Mouse (Mus musculus): ENCODE results near the gene Dpysl4. TPM values are rescaled to one million over a fixed set of nuclear protein-coding genes. Genes with fewer than 3 reads are reported as not detected.
A peak's percentile ranks its signal among the peaks of the same experiment; 100 is the strongest.

Dpysl4 gene
- polyA plus RNA-seq, 1 experiment: 195 TPM

GRCm38 (mm10) chr7:139100531-139101095 is 14.8 kb downstream of the Dpysl4 start:
- DNase-seq (ENCODE audit: low read depth): no peak

DNA sequence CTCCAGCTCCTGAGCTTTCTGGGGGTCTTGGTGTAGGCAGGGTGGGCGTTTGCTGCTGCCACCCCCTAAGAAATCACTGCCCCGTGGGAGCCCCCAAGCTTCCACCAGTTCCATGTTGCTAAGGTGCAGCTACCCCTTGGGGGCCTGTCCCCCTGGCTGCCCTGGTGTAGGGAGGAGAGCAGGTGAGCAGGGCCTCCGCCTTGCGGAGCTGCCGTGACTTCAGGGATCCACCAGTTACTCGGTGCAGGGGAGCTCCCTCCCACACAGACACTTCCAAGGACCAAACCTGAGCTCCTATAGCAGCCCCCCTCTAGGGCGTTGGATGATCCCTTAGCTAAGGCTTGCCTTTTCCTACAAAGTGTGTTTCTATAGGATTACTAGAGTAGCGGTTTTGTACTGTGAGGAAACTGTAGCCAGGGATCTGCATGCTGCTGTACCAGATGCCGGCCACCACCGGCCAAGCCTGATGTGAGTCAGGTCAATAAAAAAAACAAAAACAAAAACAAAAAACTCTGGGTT is 15.5 kb downstream of the Dpysl4 start:
- DNase-seq (ENCODE audit: low read depth): no peak
- no peak for TF ChIP-seq POLR2A (IDR thresholded peaks at IDR 0.05; ENCODE audit: borderline replicate concordance, extremely low read depth, insufficient read depth, insufficient read length, poor library complexity, severe bottlenecking)
- TF ChIP-seq CTCF (IDR thresholded peaks at IDR 0.05; ENCODE audit: borderline replicate concordance, extremely low read depth, insufficient read depth, insufficient read length): no peak

More at GRCm38 (mm10) chr7:139100531-139101095, 14.8 kb downstream of the Dpysl4 start:
- TF ChIP-seq POLR2A (IDR thresholded peaks at IDR 0.05; ENCODE audit: borderline replicate concordance, extremely low read depth, insufficient read depth, insufficient read length, poor library complexity, severe bottlenecking) (no peak), CTCF (IDR thresholded peaks at IDR 0.05; ENCODE audit: borderline replicate concordance, extremely low read depth, insufficient read depth, insufficient read length) (no peak)

DNA sequence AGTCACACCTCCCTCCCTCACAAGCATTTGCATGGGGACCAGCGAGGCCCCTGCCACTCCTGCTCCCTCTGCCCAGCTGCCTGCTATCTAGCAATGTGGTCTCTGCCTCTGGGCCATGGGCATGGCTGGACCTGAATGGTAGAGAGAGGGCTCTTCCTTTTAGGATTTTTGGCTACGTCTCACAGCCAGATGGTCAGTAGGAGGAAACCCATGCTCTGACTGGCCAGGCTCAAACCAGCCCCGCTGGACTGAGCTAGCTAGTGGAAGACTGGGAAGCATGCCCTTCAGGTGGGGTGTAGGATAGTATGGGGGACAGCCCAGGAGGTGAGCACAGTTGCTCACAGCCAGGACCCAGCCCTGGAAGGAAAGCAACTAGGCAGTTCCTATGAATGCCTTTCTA is 16.0 kb downstream of the Dpysl4 start:
- TF ChIP-seq CTCF (IDR thresholded peaks at IDR 0.05; ENCODE audit: borderline replicate concordance, extremely low read depth, insufficient read depth, insufficient read length) (no peak), POLR2A (IDR thresholded peaks at IDR 0.05; ENCODE audit: borderline replicate concordance, extremely low read depth, insufficient read depth, insufficient read length, poor library complexity, severe bottlenecking) (no peak)
- DNase-seq (ENCODE audit: low read depth): no peak

DNA sequence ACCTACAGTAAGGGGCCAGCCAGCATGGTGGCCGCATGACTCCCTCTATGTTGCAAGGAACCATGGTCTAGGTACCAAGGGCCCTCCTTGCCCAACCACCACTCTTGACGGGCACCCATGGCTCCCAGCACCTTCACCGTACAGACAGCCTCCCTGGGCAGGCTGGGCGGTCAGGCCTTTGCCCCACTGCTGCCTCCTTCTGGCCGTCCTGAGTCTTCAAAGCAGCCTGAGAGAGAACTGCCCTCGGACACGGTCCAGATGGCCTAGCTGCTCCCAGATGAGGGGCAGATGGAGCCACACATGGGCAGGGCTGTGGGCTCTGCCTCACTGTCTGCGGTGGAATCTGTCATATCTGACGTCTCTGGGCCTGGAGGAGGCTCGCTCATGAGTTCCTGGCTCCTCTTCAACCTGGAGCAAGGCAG is 18.2 kb downstream of the Dpysl4 start:
- peak; percentile 36 for DNase-seq (ENCODE audit: low read depth)

DNA sequence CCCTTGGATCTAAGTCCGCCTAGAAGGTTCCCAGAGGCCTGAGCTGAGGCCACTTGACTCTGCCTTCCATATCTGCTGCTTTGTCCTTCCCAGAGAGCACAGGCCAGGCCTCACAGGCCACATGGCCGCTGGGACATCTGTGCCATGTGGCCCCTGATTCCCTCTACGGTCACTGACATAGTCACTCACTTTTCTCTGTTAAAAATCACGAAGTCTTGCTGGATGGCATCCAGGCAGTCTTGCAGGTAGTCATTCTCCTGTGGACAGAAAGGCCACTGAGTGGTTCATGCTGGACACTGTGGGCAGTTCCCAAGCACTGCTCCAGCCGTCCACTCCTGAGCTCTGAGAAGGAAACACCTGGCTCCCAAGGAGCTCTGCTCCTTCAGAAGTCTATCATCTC is 19.3 kb downstream of the Dpysl4 start:
- DNase-seq (ENCODE audit: low read depth): no peak
- TF ChIP-seq CTCF (IDR thresholded peaks at IDR 0.05; ENCODE audit: borderline replicate concordance, extremely low read depth, insufficient read depth, insufficient read length) (no peak), POLR2A (IDR thresholded peaks at IDR 0.05; ENCODE audit: borderline replicate concordance, extremely low read depth, insufficient read depth, insufficient read length, poor library complexity, severe bottlenecking) (no peak)

More for the DNA sequence above, 18.2 kb downstream of the Dpysl4 start:
- TF ChIP-seq POLR2A (IDR thresholded peaks at IDR 0.05; ENCODE audit: borderline replicate concordance, extremely low read depth, insufficient read depth, insufficient read length, poor library complexity, severe bottlenecking) (no peak), CTCF (IDR thresholded peaks at IDR 0.05; ENCODE audit: borderline replicate concordance, extremely low read depth, insufficient read depth, insufficient read length) (peak; percentile 39; the same call in 1 of the 2 replicates)

GRCm38 (mm10) chr7:139105705-139106104 is 19.9 kb downstream of the Dpysl4 start:
- TF ChIP-seq POLR2A (IDR thresholded peaks at IDR 0.05; ENCODE audit: borderline replicate concordance, extremely low read depth, insufficient read depth, insufficient read length, poor library complexity, severe bottlenecking) (no peak), CTCF (IDR thresholded peaks at IDR 0.05; ENCODE audit: borderline replicate concordance, extremely low read depth, insufficient read depth, insufficient read length) (no peak)
- no peak for DNase-seq (ENCODE audit: low read depth)

DNA sequence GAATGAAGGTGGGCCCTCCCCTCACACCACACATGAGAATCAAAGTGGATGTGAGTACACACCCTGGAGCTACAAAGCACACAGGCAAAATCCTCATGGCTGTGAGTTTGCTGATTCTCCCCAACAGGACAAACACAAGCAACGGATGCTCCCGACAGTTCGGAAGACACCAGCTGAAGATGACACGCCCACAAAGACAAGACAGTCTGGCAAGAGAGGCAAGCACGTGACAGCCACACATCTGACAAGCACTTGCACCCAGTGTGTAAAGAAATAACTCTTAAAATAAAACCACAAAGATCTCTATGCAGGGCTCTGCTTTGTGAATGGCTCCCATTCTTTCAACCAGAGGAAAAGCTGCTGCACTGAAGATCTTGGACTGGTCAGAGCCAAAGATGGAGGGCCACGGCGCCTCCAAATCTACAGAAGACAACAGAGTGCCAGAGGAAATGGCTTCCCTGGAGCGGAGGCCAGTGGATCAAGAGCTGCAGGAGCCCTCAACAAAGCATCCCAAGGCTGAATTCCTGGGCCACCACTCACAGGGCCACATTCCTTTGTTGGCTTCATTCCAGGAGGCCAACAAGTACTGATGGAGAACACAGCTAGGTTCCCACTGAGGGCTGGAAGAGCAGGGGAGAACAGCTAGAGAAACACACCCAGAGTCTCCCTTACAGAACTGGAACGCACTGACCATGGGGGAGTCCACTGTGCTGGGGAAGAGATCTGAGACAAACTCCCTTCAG is 22.3 kb downstream of the Dpysl4 start:
- DNase-seq (ENCODE audit: low read depth): no peak

DNA sequence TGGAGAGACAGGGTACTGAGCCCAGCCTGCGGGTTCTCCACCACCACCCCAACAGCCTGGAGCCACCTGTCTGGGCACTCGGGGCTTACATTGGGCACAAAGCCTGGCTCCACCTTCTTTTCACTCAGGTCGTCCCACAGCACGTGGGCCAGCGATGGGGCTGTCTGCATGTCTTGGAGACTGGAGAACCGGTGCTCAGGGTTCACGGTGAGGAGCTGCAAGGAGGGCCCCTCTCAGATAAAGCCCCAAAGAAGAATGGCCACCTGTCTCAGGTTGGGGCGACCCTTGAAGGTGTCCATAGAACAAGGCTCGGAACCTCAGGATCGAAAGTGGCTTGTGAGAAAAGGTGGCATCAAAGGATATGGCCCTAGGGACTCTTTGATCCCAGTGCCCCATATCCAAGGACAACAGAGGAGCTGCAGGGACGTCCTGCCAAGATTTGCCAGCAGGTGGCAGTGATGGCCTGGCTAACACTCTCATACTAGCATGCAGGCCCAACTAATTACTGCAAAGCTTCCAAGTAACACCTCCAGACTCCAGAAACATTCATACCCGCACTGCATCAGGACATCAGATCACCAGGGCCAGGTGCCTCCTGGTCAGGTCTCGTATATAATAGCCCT is 33.5 kb downstream of the Dpysl4 start:
- DNase-seq (ENCODE audit: low read depth): peak; percentile 90
- TF ChIP-seq CTCF (IDR thresholded peaks at IDR 0.05; ENCODE audit: borderline replicate concordance, extremely low read depth, insufficient read depth, insufficient read length) (peak; percentile 95), POLR2A (IDR thresholded peaks at IDR 0.05; ENCODE audit: borderline replicate concordance, extremely low read depth, insufficient read depth, insufficient read length, poor library complexity, severe bottlenecking) (no peak)

More for the DNA sequence above, 22.3 kb downstream of the Dpysl4 start:
- TF ChIP-seq CTCF (IDR thresholded peaks at IDR 0.05; ENCODE audit: borderline replicate concordance, extremely low read depth, insufficient read depth, insufficient read length): no peak
- no peak for TF ChIP-seq POLR2A (IDR thresholded peaks at IDR 0.05; ENCODE audit: borderline replicate concordance, extremely low read depth, insufficient read depth, insufficient read length, poor library complexity, severe bottlenecking)

- no peak for DNase-seq (ENCODE audit: low read depth)
- TF ChIP-seq CTCF (IDR thresholded peaks at IDR 0.05; ENCODE audit: borderline replicate concordance, extremely low read depth, insufficient read depth, insufficient read length) (no peak), POLR2A (IDR thresholded peaks at IDR 0.05; ENCODE audit: borderline replicate concordance, extremely low read depth, insufficient read depth, insufficient read length, poor library complexity, severe bottlenecking) (no peak)
These were observed 34.0 kb downstream of the Dpysl4 start for GRCm38 (mm10) chr7:139119775-139120153.

DNA sequence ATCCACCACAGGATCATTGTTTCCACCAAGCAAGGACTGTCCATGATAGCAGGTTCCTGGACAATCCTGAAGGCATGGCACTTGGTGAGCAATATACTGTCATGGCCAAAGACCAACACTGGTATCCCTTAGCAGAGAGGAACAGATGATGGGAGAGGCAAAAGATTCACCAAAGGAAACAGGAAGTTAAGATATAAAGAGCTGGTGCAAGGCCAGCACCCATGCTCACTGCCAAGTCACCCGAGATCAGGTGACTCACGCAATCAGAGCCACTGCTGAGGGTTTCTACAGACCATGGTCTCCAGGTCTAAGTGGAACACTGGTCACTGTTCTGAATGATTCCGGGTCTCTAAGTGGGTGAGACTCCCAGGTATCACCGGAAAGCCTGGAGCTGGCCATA is 40.1 kb downstream of the Dpysl4 start:
- TF ChIP-seq CTCF (IDR thresholded peaks at IDR 0.05; ENCODE audit: borderline replicate concordance, extremely low read depth, insufficient read depth, insufficient read length) (no peak), POLR2A (IDR thresholded peaks at IDR 0.05; ENCODE audit: borderline replicate concordance, extremely low read depth, insufficient read depth, insufficient read length, poor library complexity, severe bottlenecking) (no peak)
- no peak for DNase-seq (ENCODE audit: low read depth)

DNA sequence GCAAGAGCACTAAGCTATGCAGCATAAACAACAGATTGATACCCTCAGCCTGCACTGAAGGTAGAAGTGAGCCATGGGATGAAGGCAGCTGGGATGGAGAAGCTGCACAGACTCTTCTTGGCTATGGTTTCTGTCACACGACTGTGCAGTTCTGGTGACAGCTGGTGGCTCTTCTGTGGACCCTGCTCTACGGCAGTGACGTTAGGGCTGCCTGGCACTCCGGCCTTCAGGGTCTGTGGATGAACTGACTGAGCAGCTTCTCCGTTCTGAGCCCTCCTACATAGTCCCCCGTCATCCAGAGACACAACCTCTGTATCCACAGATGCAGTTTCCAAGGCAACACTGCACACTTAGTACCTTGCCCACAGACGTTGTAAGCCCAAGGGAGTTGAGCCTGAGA is 40.7 kb downstream of the Dpysl4 start:
- TF ChIP-seq CTCF (IDR thresholded peaks at IDR 0.05; ENCODE audit: borderline replicate concordance, extremely low read depth, insufficient read depth, insufficient read length) (no peak), POLR2A (IDR thresholded peaks at IDR 0.05; ENCODE audit: borderline replicate concordance, extremely low read depth, insufficient read depth, insufficient read length, poor library complexity, severe bottlenecking) (no peak)
- no peak for DNase-seq (ENCODE audit: low read depth)

Data from brain, embryonic 14.5 days (tissue).